Mouse (Mus musculus): Measurements from ENCODE around the gene Cep78.

Gene Cep78

GRCm38 (mm10) chr19:15908016-15908415, 76.8 kb downstream of the Cep78 start:
- no peak for DNase-seq

Measured in spleen, adult 18-20 months (tissue).